Mouse (Mus musculus) liver, adult 2 months (tissue): ENCODE results near the gene Ppil1.

Experiments
- CTCF ChIP-seq: fragments of 200-500 bp; IDR thresholded peaks from 2 replicates; pipeline ENCODE4 v1.5.1; 2011; ENCODE audit warnings: low read depth, low read length, control low read depth
- POLR2A ChIP-seq: fragments of 200-500 bp; IDR thresholded peaks from 2 replicates; pipeline ENCODE4 v1.6.1; 2011; ENCODE audit warnings: low read length, control low read depth; ENCODE audit not compliant: insufficient read depth; ENCODE audit errors: extremely low read depth

- TF ChIP-seq CTCF (no peak), POLR2A (no peak)
These were observed 30.0 kb upstream of the Ppil1 start for GRCm38 (mm10) chr17:29293807-29294605.
